Mouse (Mus musculus): ENCODE results near the gene Neurod2. TPM values are rescaled to one million over a fixed set of nuclear protein-coding genes. Genes with fewer than 3 reads are reported as not detected.

Gene Neurod2
- polyA plus RNA-seq, 1 experiment from 2014 or later = 6.5 TPM

DNA sequence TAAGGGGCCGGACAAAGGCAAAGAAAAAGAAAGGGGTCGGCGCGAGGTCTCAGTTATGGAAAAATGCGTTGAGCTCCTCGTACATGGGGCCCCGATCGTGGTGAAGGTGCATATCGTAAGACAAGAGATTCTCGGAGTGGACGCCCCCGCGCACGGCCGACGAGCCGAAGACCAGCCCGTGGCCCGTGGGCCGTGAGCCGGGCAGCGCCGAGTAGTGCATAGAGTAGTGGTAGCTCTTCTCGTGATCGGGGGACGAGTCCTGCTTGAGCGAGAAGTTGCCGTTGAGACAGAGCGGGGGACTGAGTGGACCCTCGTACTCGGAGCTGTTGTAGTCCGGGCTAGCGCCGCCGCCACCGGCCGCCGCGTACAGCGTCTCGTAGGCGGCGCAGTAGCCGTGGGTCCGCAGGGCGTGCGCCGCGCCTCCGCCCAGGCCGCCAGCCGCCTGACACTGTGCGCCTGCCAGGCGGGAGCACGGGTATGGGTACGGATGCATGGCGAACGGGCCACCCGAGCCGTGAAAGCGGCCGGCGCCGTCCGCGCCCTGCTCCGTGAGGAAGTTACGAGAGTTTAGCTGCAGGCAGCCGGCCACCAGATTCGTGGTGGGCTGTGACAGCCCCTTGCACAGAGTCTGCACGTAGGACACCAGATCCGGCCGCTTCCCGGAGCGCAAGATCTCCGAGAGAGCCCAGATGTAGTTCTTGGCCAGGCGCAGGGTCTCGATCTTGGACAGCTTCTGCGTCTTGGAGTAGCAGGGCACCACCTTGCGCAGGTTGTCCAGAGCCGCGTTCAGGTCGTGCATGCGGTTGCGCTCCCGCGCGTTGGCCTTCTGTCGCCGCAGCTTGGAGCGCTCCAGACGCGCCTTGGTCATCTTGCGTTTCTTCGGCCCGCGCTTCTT lies 2.1 kb downstream of the Neurod2 start:
- Histone ChIP-seq H3K27me3 (replicated peaks) (peaks cover 91% of the 10 kb centered on the region), H3K4me3 (peak overlapping the region; percentile 30), H3K9ac (no peak overlapping the region), H3K9me3 (no peaks in the 10 kb centered on the region), H3K4me1 (peaks cover 28% of the 10 kb centered on the region), H3K36me3 (replicated peaks) (no peaks in the 10 kb centered on the region), H3K27ac (no peak overlapping the region; the same call in 1 of the 2 replicates), H3K4me2 (peak overlapping the region; percentile 38)
- WGBS = under 1% methylated on average over 97 of the region's 97 CpGs
- no peak for ATAC-seq (replicated peaks)

DNA sequence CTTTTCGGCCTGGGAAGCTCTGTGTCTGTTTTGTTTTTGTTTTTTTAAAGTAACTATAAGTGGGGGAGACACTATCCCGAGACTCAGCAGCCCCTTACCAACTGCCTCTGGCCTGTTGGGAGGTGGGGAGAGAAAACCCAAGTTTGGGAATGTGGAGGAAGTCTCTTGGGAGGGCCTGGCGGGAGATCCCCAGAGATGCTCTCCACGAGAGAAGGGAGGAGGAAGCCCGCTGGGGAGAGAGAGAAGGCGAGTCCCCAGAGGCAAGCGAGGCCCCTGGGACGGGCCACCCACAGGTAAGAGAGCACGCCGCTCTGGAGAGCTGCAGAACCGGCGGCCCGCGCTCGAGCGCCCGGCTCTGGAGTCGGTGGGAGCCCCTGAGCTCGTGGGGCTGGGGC lies 2.7 kb downstream of the Neurod2 start:
- H3K9ac ChIP-seq = no peak overlapping the region
- no peaks in the 10 kb centered on the region for H3K9me3 ChIP-seq
- WGBS = under 1% methylated on average over 19 of the region's 19 CpGs
- H3K4me1 ChIP-seq = peaks cover 28% of the 10 kb centered on the region
- H3K36me3 ChIP-seq (replicated peaks) = no peaks in the 10 kb centered on the region
- H3K27ac ChIP-seq = no peak overlapping the region
- peak overlapping the region; percentile 30 for H3K4me3 ChIP-seq
- H3K4me2 ChIP-seq = peak overlapping the region; percentile 38
- peaks cover 89% of the 10 kb centered on the region for H3K27me3 ChIP-seq (replicated peaks)
- no peak for ATAC-seq (replicated peaks)

DNA sequence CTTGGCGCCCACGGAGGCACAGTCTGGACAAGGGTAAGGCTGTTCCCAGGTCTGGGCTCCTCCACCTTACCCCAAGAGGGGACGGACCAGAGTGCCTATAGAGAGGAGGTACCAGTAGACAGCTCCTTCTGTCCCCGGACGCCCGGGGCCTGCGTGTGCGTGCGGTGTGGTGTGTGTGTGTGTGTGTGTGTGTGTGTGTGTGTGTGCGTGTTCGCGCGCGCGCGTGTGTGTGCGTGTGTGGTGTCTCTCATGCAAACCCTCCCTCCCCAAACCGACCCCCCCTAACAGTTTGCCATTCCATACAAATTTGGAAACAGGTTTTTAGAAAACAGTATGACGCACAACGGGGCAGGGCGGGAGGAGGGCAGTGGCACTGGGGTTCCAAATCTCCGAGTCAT lies 3.6 kb downstream of the Neurod2 start:
- Histone ChIP-seq H3K36me3 (replicated peaks) (no peaks in the 10 kb centered on the region), H3K4me1 (peaks cover 34% of the 10 kb centered on the region), H3K9ac (no peak overlapping the region), H3K4me2 (peak overlapping the region; percentile 19), H3K9me3 (no peaks in the 10 kb centered on the region), H3K4me3 (no peak overlapping the region), H3K27me3 (replicated peaks) (peaks cover 91% of the 10 kb centered on the region), H3K27ac (no peak overlapping the region)
- no peak for ATAC-seq (replicated peaks)
- 3% methylated on average over 20 of the region's 22 CpGs for WGBS

- Histone ChIP-seq H3K27me3 (replicated peaks) (peaks cover 91% of the 10 kb centered on the region), H3K36me3 (replicated peaks) (no peaks in the 10 kb centered on the region), H3K9ac (no peak overlapping the region), H3K4me1 (peaks cover 39% of the 10 kb centered on the region), H3K9me3 (no peaks in the 10 kb centered on the region), H3K27ac (no peak overlapping the region), H3K4me2 (peak overlapping the region; percentile 19), H3K4me3 (no peak overlapping the region)
- no peak for ATAC-seq (replicated peaks)
- 6% methylated on average over 14 of the region's 14 CpGs for WGBS
Measured at GRCm38 (mm10) chr11:98325191-98325820, 4.1 kb downstream of the Neurod2 start.

- Histone ChIP-seq H3K36me3 (replicated peaks) (no peaks in the 10 kb centered on the region), H3K9me3 (no peaks in the 10 kb centered on the region), H3K4me1 (peaks cover 34% of the 10 kb centered on the region), H3K9ac (no peak overlapping the region), H3K27me3 (replicated peaks) (peaks cover 91% of the 10 kb centered on the region), H3K4me3 (no peak overlapping the region), H3K27ac (no peak overlapping the region), H3K4me2 (no peak overlapping the region)
- no peak for ATAC-seq (replicated peaks)
- WGBS = 2% methylated on average over 9 of the region's 9 CpGs
Measured at GRCm38 (mm10) chr11:98323933-98324332, 5.5 kb downstream of the Neurod2 start.

GRCm38 (mm10) chr11:98323136-98323866 lies 6.1 kb downstream of the Neurod2 start:
- Histone ChIP-seq H3K4me2 (no peak overlapping the region), H3K4me3 (no peak overlapping the region), H3K9me3 (no peaks in the 10 kb centered on the region), H3K36me3 (replicated peaks) (no peaks in the 10 kb centered on the region), H3K9ac (no peak overlapping the region), H3K4me1 (peaks cover 34% of the 10 kb centered on the region), H3K27ac (no peak overlapping the region), H3K27me3 (replicated peaks) (peaks cover 95% of the 10 kb centered on the region)
- no peak for ATAC-seq (replicated peaks)
- WGBS = 4% methylated on average over 10 of the region's 10 CpGs

DNA sequence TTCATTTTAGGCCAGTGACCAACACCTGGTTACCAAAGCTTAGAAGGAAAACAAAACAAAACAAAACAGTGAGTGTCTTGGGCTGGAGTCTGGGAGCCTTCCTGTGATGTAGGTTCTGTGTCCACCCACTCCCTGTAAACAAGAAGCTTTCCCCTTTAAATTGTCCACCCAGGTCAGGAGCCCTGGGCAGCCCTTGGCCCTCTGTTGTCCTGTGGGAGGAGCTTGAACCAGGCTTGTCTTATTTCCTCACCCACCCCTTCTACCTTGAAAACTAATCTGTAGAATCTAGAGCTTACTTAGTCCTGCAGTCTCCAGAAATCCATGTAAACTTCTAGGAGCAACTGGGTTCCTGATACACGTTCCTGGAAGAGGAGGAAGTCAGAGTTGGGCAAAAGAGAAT lies 7.3 kb downstream of the Neurod2 start:
- H3K9ac ChIP-seq = no peak overlapping the region
- H3K9me3 ChIP-seq = no peaks in the 10 kb centered on the region
- no peak overlapping the region for H3K4me3 ChIP-seq
- H3K36me3 ChIP-seq (replicated peaks) = no peaks in the 10 kb centered on the region
- H3K4me2 ChIP-seq = no peak overlapping the region
- WGBS = 0% methylated on average over 1 of the region's 1 CpGs
- no peak overlapping the region for H3K27ac ChIP-seq
- peaks cover 23% of the 10 kb centered on the region for H3K4me1 ChIP-seq
- ATAC-seq (replicated peaks) = no peak
- peaks cover 95% of the 10 kb centered on the region for H3K27me3 ChIP-seq (replicated peaks)

- Histone ChIP-seq H3K4me3 (no peak overlapping the region), H3K9ac (no peak overlapping the region), H3K27me3 (replicated peaks) (peaks cover 95% of the 10 kb centered on the region), H3K36me3 (replicated peaks) (no peaks in the 10 kb centered on the region), H3K27ac (no peak overlapping the region), H3K4me2 (no peak overlapping the region), H3K4me1 (peaks cover 19% of the 10 kb centered on the region), H3K9me3 (no peaks in the 10 kb centered on the region)
- ATAC-seq (replicated peaks) = no peak
- 10% methylated on average over 5 of the region's 5 CpGs for WGBS
Measured at GRCm38 (mm10) chr11:98321677-98322003, 7.8 kb downstream of the Neurod2 start.

- H3K4me2 ChIP-seq = peak overlapping the region; percentile 22
- H3K9ac ChIP-seq = no peak overlapping the region
- H3K36me3 ChIP-seq (replicated peaks) = no peaks in the 10 kb centered on the region
- no peak overlapping the region for H3K4me3 ChIP-seq
- under 1% methylated on average over 30 of the region's 30 CpGs for WGBS
- H3K9me3 ChIP-seq = no peaks in the 10 kb centered on the region
- H3K27me3 ChIP-seq (replicated peaks) = peaks cover 96% of the 10 kb centered on the region
- H3K27ac ChIP-seq = no peak overlapping the region; the same call in 1 of the 2 replicates
- no peak for ATAC-seq (replicated peaks)
- peaks cover 17% of the 10 kb centered on the region for H3K4me1 ChIP-seq
Measured at GRCm38 (mm10) chr11:98320806-98321676, 8.4 kb downstream of the Neurod2 start.

DNA sequence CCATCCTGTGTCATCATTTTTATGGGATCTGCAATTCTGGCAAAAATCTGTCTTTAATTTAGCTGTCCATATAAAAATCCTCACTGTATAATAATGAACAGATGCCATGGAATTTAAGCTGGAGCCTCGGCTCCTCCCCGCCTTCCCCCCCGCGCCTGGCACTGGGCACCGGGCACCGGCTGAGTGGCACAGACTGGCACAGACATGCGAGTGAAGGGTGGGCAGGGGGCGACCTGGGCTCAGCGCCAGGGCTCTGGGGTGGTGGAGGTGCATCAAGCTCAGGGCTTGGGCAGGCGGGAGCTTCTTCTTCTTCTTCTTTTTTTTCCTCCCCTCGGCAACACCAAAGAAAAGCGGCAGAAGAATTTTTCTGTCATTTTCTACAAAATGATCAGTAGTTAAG lies 9.1 kb downstream of the Neurod2 start:
- Histone ChIP-seq H3K36me3 (replicated peaks) (no peaks in the 10 kb centered on the region), H3K27ac (no peak overlapping the region), H3K9ac (no peak overlapping the region), H3K4me3 (no peak overlapping the region), H3K27me3 (replicated peaks) (peaks cover 96% of the 10 kb centered on the region), H3K4me1 (peaks cover 17% of the 10 kb centered on the region), H3K9me3 (no peaks in the 10 kb centered on the region), H3K4me2 (peak overlapping the region; percentile 22; the same call in 1 of the 2 replicates)
- WGBS = 5% methylated on average over 12 of the region's 12 CpGs
- ATAC-seq (replicated peaks) = no peak

GRCm38 (mm10) chr11:98319944-98320343 lies 9.5 kb downstream of the Neurod2 start:
- WGBS = 7% methylated on average over 2 of the region's 2 CpGs
- no peaks in the 10 kb centered on the region for H3K9me3 ChIP-seq

More at GRCm38 (mm10) chr11:98319944-98320343, 9.5 kb downstream of the Neurod2 start:
- Histone ChIP-seq H3K4me3 (no peak overlapping the region), H3K4me1 (peaks cover 17% of the 10 kb centered on the region), H3K27me3 (replicated peaks) (peaks cover 96% of the 10 kb centered on the region), H3K4me2 (no peak overlapping the region), H3K36me3 (replicated peaks) (no peaks in the 10 kb centered on the region), H3K9ac (no peak overlapping the region), H3K27ac (no peak overlapping the region)
- no peak for ATAC-seq (replicated peaks)

Data from midbrain, embryonic 15.5 days (tissue).